Mouse (Mus musculus) liver, embryonic 11.5 days (tissue): ENCODE data around the gene 2010111I01Rik. TPM values are rescaled to one million over a fixed set of nuclear protein-coding genes. Genes with fewer than 3 reads are reported as not detected.

Experiments used
- ATAC-seq: fragments of 200-750 bp; cut with Nextera tagmentation; replicated peaks from 2 replicates; pipeline ENCODE4 v1.8.0; 2017; ENCODE audit warnings: moderate number of reproducible peaks, mild to moderate bottlenecking, moderate TSS enrichment, moderate library complexity; ENCODE audit not compliant: low FRiP score
- DNase-seq: peaks from one replicate; pipeline ENCODE4 v3.0.0-alpha.2; 2017; ENCODE audit warnings: low spot score
- H3K27ac ChIP-seq: fragments of 300-500 bp; sonication (generic); 2 replicates; pipeline ENCODE4 v1.5.1; 2014; ENCODE audit warnings: mild to moderate bottlenecking, low read depth, low read length, control low read depth
- H3K27me3 ChIP-seq: fragments of 300-500 bp; sonication (generic); replicated peaks from 2 replicates; pipeline ENCODE4 v1.6.1; 2014; ENCODE audit warnings: low read length, mixed read lengths; ENCODE audit not compliant: control insufficient read depth, insufficient read depth
- H3K36me3 ChIP-seq: fragments of 300-500 bp; sonication (generic); 2 replicates; pipeline ENCODE4 v1.6.1; 2014; ENCODE audit warnings: mild to moderate bottlenecking, low read length, moderate library complexity, mixed read lengths; ENCODE audit not compliant: control insufficient read depth, insufficient read depth
- H3K4me1 ChIP-seq: fragments of 300-500 bp; sonication (generic); replicated peaks from 2 replicates; pipeline ENCODE4 v1.6.1; 2014; ENCODE audit warnings: low read length, mixed read lengths; ENCODE audit not compliant: control insufficient read depth, insufficient read depth
- H3K4me2 ChIP-seq: fragments of 300-500 bp; sonication (generic); 2 replicates; pipeline ENCODE4 v1.6.1; 2014; ENCODE audit warnings: mild to moderate bottlenecking, control low read depth, moderate library complexity
- H3K4me3 ChIP-seq: fragments of 300-500 bp; sonication (generic); 2 replicates; pipeline ENCODE4 v1.5.1; 2014; ENCODE audit warnings: low read depth, low read length, control low read depth
- H3K9ac ChIP-seq: fragments of 300-500 bp; sonication (generic); 2 replicates; pipeline ENCODE4 v1.6.1; 2014; ENCODE audit warnings: low read depth, low read length, control low read depth
- H3K9me3 ChIP-seq: fragments of 300-500 bp; sonication (generic); 2 replicates; pipeline ENCODE4 v1.6.1; 2016; ENCODE audit warnings: low read length, inconsistent platforms, mixed read lengths; ENCODE audit not compliant: control insufficient read depth
- WGBS: fragments of 180-500 bp; shearing (Covaris S2); extraction: QIAGEN DNeasy Blood & Tissue Kit; methylation state at CpG from one replicate; pipeline ENCODE4 v1.1.7; 2014; 5-methylcytosine and 5-hydroxymethylcytosine counted together
- polyA plus RNA-seq: library from polyadenylated mRNA; unstranded; fragments of >200 nt; fragmentation: Nextera tagmentation; extraction: Ambion mirVana; gene quantifications from 2 replicates; pipeline ENCODE4 v1.2.1, GENCODE M21; 2014

The 2010111I01Rik gene
- polyA plus RNA-seq, 1 experiment from 2014 or later = 30.6 TPM

- ATAC-seq = no peak
- H3K9ac ChIP-seq = no peak overlapping the region
- whole genome bisulfite sequencing = 62% methylated on average over 10 of the region's 10 CpGs
- peaks cover 8% of the 10 kb centered on the region; the same call in 1 of the 2 replicates for H3K4me1 ChIP-seq
- no peak overlapping the region for H3K4me2 ChIP-seq
- no peak overlapping the region for H3K27ac ChIP-seq
- no peak overlapping the region for H3K4me3 ChIP-seq
- H3K9me3 ChIP-seq = no peaks in the 10 kb centered on the region
- no peaks in the 10 kb centered on the region for H3K36me3 ChIP-seq
- no peaks in the 10 kb centered on the region for H3K27me3 ChIP-seq
- DNase-seq = no peak
Measured at GRCm38 (mm10) chr13:63112598-63113372, 148.1 kb downstream of the 2010111I01Rik start.

- Histone ChIP-seq H3K4me2 (no peak overlapping the region), H3K9me3 (no peaks in the 10 kb centered on the region), H3K27ac (no peak overlapping the region), H3K4me1 (peaks cover 8% of the 10 kb centered on the region; the same call in 1 of the 2 replicates), H3K9ac (no peak overlapping the region), H3K4me3 (no peak overlapping the region), H3K36me3 (no peaks in the 10 kb centered on the region), H3K27me3 (no peaks in the 10 kb centered on the region)
- ATAC-seq (no peak), DNase-seq (no peak)
- WGBS = 41% methylated on average over 4 of the region's 4 CpGs
Measured at GRCm38 (mm10) chr13:63113881-63114301, 149.2 kb downstream of the 2010111I01Rik start.

- H3K4me2 ChIP-seq = no peak overlapping the region
- DNase-seq (no peak), ATAC-seq (no peak)
- no peaks in the 10 kb centered on the region for H3K9me3 ChIP-seq
- H3K4me3 ChIP-seq = no peak overlapping the region
- WGBS = 75% methylated on average over 3 of the region's 3 CpGs
- no peaks in the 10 kb centered on the region for H3K27me3 ChIP-seq
- no peaks in the 10 kb centered on the region for H3K36me3 ChIP-seq
- no peak overlapping the region for H3K9ac ChIP-seq
- H3K4me1 ChIP-seq = peaks cover 8% of the 10 kb centered on the region; the same call in 1 of the 2 replicates
- H3K27ac ChIP-seq = no peak overlapping the region
Measured at GRCm38 (mm10) chr13:63115187-63115784, 150.6 kb downstream of the 2010111I01Rik start.

GRCm38 (mm10) chr13:63117495-63118184 lies 152.9 kb downstream of the 2010111I01Rik start:
- Histone ChIP-seq H3K9ac (no peak overlapping the region), H3K4me3 (no peak overlapping the region), H3K36me3 (no peaks in the 10 kb centered on the region), H3K4me2 (no peak overlapping the region), H3K9me3 (no peaks in the 10 kb centered on the region), H3K27me3 (no peaks in the 10 kb centered on the region), H3K4me1 (peaks cover 8% of the 10 kb centered on the region; the same call in 1 of the 2 replicates), H3K27ac (no peak overlapping the region)
- no peak for DNase-seq
- WGBS = 66% methylated on average over 3 of the region's 3 CpGs
- no peak for ATAC-seq

- ATAC-seq (no peak), DNase-seq (no peak)
- H3K27ac ChIP-seq = no peak overlapping the region
- no peaks in the 10 kb centered on the region for H3K27me3 ChIP-seq
- no peak overlapping the region for H3K4me2 ChIP-seq
- H3K4me3 ChIP-seq = no peak overlapping the region
- no peaks in the 10 kb centered on the region for H3K36me3 ChIP-seq
- no peak overlapping the region for H3K9ac ChIP-seq
- H3K4me1 ChIP-seq = peaks cover 8% of the 10 kb centered on the region; the same call in 1 of the 2 replicates
- WGBS = 84% methylated on average over 3 of the region's 3 CpGs
- no peaks in the 10 kb centered on the region for H3K9me3 ChIP-seq
Measured at GRCm38 (mm10) chr13:63118682-63119081, 154.0 kb downstream of the 2010111I01Rik start.

DNA sequence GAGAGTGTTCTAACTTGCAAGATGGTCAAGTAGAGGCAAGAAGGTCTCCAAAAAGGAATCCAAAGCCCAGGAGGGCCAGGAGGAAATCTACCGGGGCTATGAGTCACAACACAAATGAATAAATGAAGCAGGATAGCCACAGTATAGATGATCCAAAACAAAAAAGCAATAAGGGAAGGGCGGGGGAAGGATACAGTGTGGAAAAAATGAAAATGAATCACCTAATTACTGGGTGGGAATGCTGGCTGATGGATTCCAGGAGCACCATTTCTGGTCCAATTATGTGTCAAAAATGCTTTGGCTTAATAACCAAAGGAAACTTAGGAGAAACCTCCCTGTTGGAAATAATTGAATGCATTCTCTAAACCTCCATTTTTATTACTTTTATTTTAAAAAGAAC lies 155.6 kb downstream of the 2010111I01Rik start:
- no peaks in the 10 kb centered on the region for H3K27me3 ChIP-seq
- H3K27ac ChIP-seq = no peak overlapping the region
- H3K9ac ChIP-seq = no peak overlapping the region
- no peaks in the 10 kb centered on the region for H3K9me3 ChIP-seq
- no peaks in the 10 kb centered on the region for H3K4me1 ChIP-seq
- no peak overlapping the region for H3K4me2 ChIP-seq
- WGBS = 71% methylated on average over 2 of the region's 2 CpGs
- H3K4me3 ChIP-seq = no peak overlapping the region
- ATAC-seq (no peak), DNase-seq (no peak)
- H3K36me3 ChIP-seq = no peaks in the 10 kb centered on the region

DNA sequence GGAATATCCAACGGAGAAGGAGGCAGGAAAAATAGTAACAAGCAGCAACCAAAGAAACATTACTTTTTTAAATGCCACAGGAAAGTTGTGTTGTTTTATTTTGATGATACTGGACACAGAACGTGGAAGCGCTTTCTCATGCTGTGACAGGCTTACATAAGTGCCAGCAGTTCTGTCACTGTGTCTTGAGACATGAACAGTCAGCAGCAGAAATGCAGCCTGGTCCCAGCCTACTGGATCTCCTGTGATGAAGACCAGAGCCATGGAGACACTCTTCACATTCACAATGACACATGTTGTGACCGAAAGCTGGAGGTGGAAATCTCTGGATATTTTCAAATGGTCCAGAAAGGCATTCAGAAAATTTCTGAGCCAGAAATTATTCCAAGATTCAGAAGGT lies 157.1 kb downstream of the 2010111I01Rik start:
- no peaks in the 10 kb centered on the region for H3K4me1 ChIP-seq
- H3K36me3 ChIP-seq = no peaks in the 10 kb centered on the region
- no peak overlapping the region for H3K27ac ChIP-seq
- H3K27me3 ChIP-seq = no peaks in the 10 kb centered on the region
- no peak overlapping the region for H3K4me2 ChIP-seq
- ATAC-seq (no peak), DNase-seq (no peak)
- 75% methylated on average over 4 of the region's 4 CpGs for WGBS
- no peaks in the 10 kb centered on the region for H3K9me3 ChIP-seq
- no peak overlapping the region for H3K4me3 ChIP-seq
- no peak overlapping the region for H3K9ac ChIP-seq

DNA sequence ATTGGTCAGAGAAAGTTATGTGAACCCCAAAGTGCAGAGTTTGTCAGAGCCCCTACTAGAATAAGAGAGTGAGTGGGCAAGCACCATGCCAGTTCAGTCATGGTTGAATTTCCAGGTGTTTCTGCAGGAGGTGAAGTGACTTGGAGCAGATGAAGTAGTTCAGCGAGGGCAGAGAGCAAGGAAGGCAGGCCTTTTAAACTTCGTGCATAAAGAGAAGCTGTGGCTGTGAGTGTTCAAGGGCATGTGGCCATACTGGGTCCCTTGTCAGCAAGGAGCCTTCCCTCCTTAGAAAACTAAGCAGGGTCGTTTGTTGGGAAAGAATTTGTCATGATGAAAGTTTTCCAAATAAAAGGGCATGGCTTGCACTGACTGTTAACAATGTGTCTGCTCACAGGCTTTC lies 161.5 kb downstream of the 2010111I01Rik start:
- WGBS = 61% methylated on average over 3 of the region's 3 CpGs
- no peaks in the 10 kb centered on the region for H3K9me3 ChIP-seq
- no peaks in the 10 kb centered on the region for H3K27me3 ChIP-seq
- H3K4me1 ChIP-seq = no peaks in the 10 kb centered on the region
- no peak for DNase-seq
- no peaks in the 10 kb centered on the region for H3K36me3 ChIP-seq
- H3K9ac ChIP-seq = no peak overlapping the region
- H3K27ac ChIP-seq = no peak overlapping the region
- H3K4me3 ChIP-seq = no peak overlapping the region
- no peak for ATAC-seq
- no peak overlapping the region for H3K4me2 ChIP-seq
